Mouse (Mus musculus): ENCODE results near the gene Fgf9.

The Fgf9 gene

GRCm38 (mm10) chr14:58070481-58071119 is at the start of gene Fgf9:
Gene Fgf9, plus strand, starts transcription at chr14:58070547.
- in situ Hi-C loops (cut with MseI, MboI) = no loop called here

GRCm38 (mm10) chr14:58034567-58034966 is 35.8 kb upstream of the Fgf9 start:
- in situ Hi-C loops (cut with MseI, MboI) = loop anchor here (10.0 to 25.0 kb wide), 3 partner anchors 478 to 1078 kb away; no protein-coding TSS in a partner anchor

GRCm38 (mm10) chr14:58036174-58036573 is 34.2 kb upstream of the Fgf9 start:
- in situ Hi-C loops (cut with MseI, MboI) = loop anchor here (10.0 to 25.0 kb wide), 3 partner anchors 476 to 1076 kb away; no protein-coding TSS in a partner anchor

- in situ Hi-C loops (cut with MseI, MboI) = loop anchor here (25.0 kb wide), 2 partner anchors 466 to 1066 kb away; no protein-coding TSS in a partner anchor
Observed at GRCm38 (mm10) chr14:58046639-58047284, 23.6 kb upstream of the Fgf9 start.

- in situ Hi-C loops (cut with MseI, MboI) = no loop called here
Observed at GRCm38 (mm10) chr14:58050691-58051090, 19.7 kb upstream of the Fgf9 start.

- in situ Hi-C loops (cut with MseI, MboI) = no loop called here
Observed at GRCm38 (mm10) chr14:58067586-58067985, 2.8 kb upstream of the Fgf9 start.

GRCm38 (mm10) chr14:58068641-58069040 is 1.7 kb upstream of the Fgf9 start:
- in situ Hi-C loops (cut with MseI, MboI) = no loop called here

GRCm38 (mm10) chr14:58069927-58070326 is 420 bp upstream of the Fgf9 start:
- in situ Hi-C loops (cut with MseI, MboI) = no loop called here

GRCm38 (mm10) chr14:58071120-58071641 is 834 bp downstream of the Fgf9 start:
- in situ Hi-C loops (cut with MseI, MboI) = no loop called here

- in situ Hi-C loops (cut with MseI, MboI) = no loop called here
Observed at GRCm38 (mm10) chr14:58071830-58072770, 1.8 kb downstream of the Fgf9 start.

GRCm38 (mm10) chr14:58072771-58073501 is 2.6 kb downstream of the Fgf9 start:
- in situ Hi-C loops (cut with MseI, MboI) = no loop called here

GRCm38 (mm10) chr14:58073936-58074335 is 3.6 kb downstream of the Fgf9 start:
- in situ Hi-C loops (cut with MseI, MboI) = no loop called here

GRCm38 (mm10) chr14:58074621-58075432 is 4.5 kb downstream of the Fgf9 start:
- in situ Hi-C loops (cut with MseI, MboI) = no loop called here

GRCm38 (mm10) chr14:58075433-58076029 is 5.2 kb downstream of the Fgf9 start:
- in situ Hi-C loops (cut with MseI, MboI) = no loop called here

- in situ Hi-C loops (cut with MseI, MboI) = no loop called here
Observed at GRCm38 (mm10) chr14:58076030-58076521, 5.7 kb downstream of the Fgf9 start.

- in situ Hi-C loops (cut with MseI, MboI) = no loop called here
Observed at GRCm38 (mm10) chr14:58076726-58077255, 6.4 kb downstream of the Fgf9 start.

- in situ Hi-C loops (cut with MseI, MboI) = no loop called here
Observed at GRCm38 (mm10) chr14:58079471-58079870, 9.1 kb downstream of the Fgf9 start.

- in situ Hi-C loops (cut with MseI, MboI) = no loop called here
Observed at GRCm38 (mm10) chr14:58081955-58082354, 11.6 kb downstream of the Fgf9 start.

- in situ Hi-C loops (cut with MseI, MboI) = no loop called here
Observed at GRCm38 (mm10) chr14:58084240-58084639, 13.9 kb downstream of the Fgf9 start.

Data from mouse trophoblast stem cell (cell line).